Mouse (Mus musculus): ENCODE results near the gene Gm29797. TPM values are rescaled to one million over a fixed set of nuclear protein-coding genes. Genes with fewer than 3 reads are reported as not detected.
A peak's percentile ranks its signal among the peaks of the same experiment; 100 is the strongest.

Gene Gm29797
- polyA plus RNA-seq, 1 experiment from 2014 or later, result 0.21 TPM

DNA sequence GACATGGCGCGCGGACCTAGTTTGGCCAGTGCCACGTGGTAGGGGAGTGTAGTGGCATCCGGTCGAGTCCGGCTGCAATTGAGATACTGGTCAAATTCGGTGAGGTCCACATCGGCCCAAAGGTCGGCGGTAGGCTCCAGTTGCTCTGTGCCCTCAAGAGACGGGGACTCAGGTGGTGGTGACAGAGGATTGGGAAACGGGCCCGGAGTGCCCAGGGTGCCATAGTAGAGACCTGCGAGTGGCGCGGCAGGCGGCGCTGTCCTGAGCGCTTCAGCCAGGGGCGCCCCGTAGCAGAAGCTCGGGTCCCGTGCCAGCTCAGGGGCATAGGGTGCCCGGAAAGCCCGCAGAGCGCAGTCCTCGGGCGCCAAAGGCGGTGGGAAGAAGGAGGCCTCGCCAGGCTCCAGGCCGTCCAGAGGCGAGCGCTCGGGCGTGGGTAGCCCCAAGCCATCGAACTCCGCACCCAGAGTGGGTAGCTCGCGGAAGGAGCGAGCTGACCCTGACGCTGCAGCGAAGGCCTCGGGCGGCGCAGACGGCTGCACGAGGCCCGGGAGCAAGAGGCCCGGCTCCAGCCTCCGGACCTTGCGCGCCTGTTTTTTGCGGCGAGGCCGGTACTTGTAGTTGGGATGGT lies 13.6 kb downstream of the Gm29797 start:
- 2% methylated on average over 56 of the region's 56 CpGs for WGBS
- peaks cover 17% of the 10 kb centered on the region; the same call in 1 of the 2 replicates for H3K4me1 ChIP-seq (replicated peaks; ENCODE audit: control insufficient read depth, insufficient read depth, low read length)
- peak; percentile 41 for ATAC-seq (ENCODE audit: low read depth)
- H3K9ac ChIP-seq (ENCODE audit: low read length), result peak overlapping the region; percentile 74
- peak overlapping the region; percentile 57 for H3K4me3 ChIP-seq (ENCODE audit: low read length)
- H3K27ac ChIP-seq (ENCODE audit: low read length), result peak overlapping the region; percentile 56
- H3K27me3 ChIP-seq (ENCODE audit: control insufficient read depth, insufficient read depth, low read depth, low read length), result peaks cover 46% of the 10 kb centered on the region
- H3K9me3 ChIP-seq (ENCODE audit: control insufficient read depth, low read length), result no peaks in the 10 kb centered on the region
- H3K36me3 ChIP-seq (ENCODE audit: control insufficient read depth, insufficient read depth, low read length), result no peaks in the 10 kb centered on the region
- peak overlapping the region; percentile 72 for H3K4me2 ChIP-seq (ENCODE audit: low read depth, low read length)

- Histone ChIP-seq H3K4me3 (ENCODE audit: low read length) (peak overlapping the region; percentile 57), H3K9ac (ENCODE audit: low read length) (peak overlapping the region; percentile 74), H3K36me3 (ENCODE audit: control insufficient read depth, insufficient read depth, low read length) (no peaks in the 10 kb centered on the region), H3K4me2 (ENCODE audit: low read depth, low read length) (peak overlapping the region; percentile 72), H3K9me3 (ENCODE audit: control insufficient read depth, low read length) (no peaks in the 10 kb centered on the region), H3K27ac (ENCODE audit: low read length) (peak overlapping the region; percentile 56), H3K27me3 (ENCODE audit: control insufficient read depth, insufficient read depth, low read depth, low read length) (peaks cover 46% of the 10 kb centered on the region), H3K4me1 (replicated peaks; ENCODE audit: control insufficient read depth, insufficient read depth, low read length) (peaks cover 21% of the 10 kb centered on the region; the same call in 1 of the 2 replicates)
- WGBS, result 1% methylated on average over 41 of the region's 41 CpGs
- ATAC-seq (ENCODE audit: low read depth), result no peak
These were observed 14.1 kb downstream of the Gm29797 start for GRCm38 (mm10) chr2:181670913-181671311.

DNA sequence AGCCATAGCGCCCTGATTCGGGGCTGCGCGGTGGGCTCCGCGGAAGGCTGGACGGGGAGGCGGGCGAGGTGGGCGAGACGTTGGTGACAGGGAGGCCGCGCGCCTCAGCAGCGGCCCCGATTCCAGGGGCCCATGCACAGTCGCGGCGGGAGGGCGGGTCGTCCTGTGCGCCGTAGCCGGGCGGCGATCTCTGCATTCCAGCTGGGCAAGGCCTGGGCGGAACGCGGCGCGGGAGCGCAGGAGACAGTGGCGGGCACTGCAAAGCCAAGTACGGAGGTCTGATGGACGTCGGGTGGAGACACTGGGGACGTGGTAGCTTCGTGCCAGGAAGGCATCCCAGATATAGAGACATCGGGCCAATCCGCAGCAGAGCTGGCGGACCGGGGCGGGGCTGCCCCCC lies 14.5 kb downstream of the Gm29797 start, which contains the start of gene Sox18:
TSS of gene Sox18 (minus strand) at position 315 of the 400 bp plus-strand sequence.
- H3K4me1 ChIP-seq (replicated peaks; ENCODE audit: control insufficient read depth, insufficient read depth, low read length), result peaks cover 21% of the 10 kb centered on the region; the same call in 1 of the 2 replicates
- whole genome bisulfite sequencing, result under 1% methylated on average over 43 of the region's 43 CpGs
- peaks cover 46% of the 10 kb centered on the region for H3K27me3 ChIP-seq (ENCODE audit: control insufficient read depth, insufficient read depth, low read depth, low read length)
- peak within 1 kb of the TSS; percentile 57 for H3K4me3 ChIP-seq (ENCODE audit: low read length)
- no peaks in the 10 kb centered on the region for H3K36me3 ChIP-seq (ENCODE audit: control insufficient read depth, insufficient read depth, low read length)
- H3K27ac ChIP-seq (ENCODE audit: low read length), result peak within 1 kb of the TSS; percentile 56
- ATAC-seq (ENCODE audit: low read depth), result peak; percentile 64
- H3K4me2 ChIP-seq (ENCODE audit: low read depth, low read length), result peak within 1 kb of the TSS; percentile 72
- H3K9me3 ChIP-seq (ENCODE audit: control insufficient read depth, low read length), result no peaks in the 10 kb centered on the region
- H3K9ac ChIP-seq (ENCODE audit: low read length), result peak within 1 kb of the TSS; percentile 74

GRCm38 (mm10) chr2:181671984-181672383 lies 15.2 kb downstream of the Gm29797 start:
- 31% methylated on average over 7 of the region's 7 CpGs for WGBS
- Histone ChIP-seq H3K4me2 (ENCODE audit: low read depth, low read length) (peak overlapping the region; percentile 72), H3K9ac (ENCODE audit: low read length) (no peak overlapping the region), H3K4me1 (replicated peaks; ENCODE audit: control insufficient read depth, insufficient read depth, low read length) (peaks cover 21% of the 10 kb centered on the region; the same call in 1 of the 2 replicates), H3K9me3 (ENCODE audit: control insufficient read depth, low read length) (no peaks in the 10 kb centered on the region), H3K4me3 (ENCODE audit: low read length) (no peak overlapping the region), H3K27me3 (ENCODE audit: control insufficient read depth, insufficient read depth, low read depth, low read length) (peaks cover 46% of the 10 kb centered on the region), H3K36me3 (ENCODE audit: control insufficient read depth, insufficient read depth, low read length) (no peaks in the 10 kb centered on the region), H3K27ac (ENCODE audit: low read length) (no peak overlapping the region)
- ATAC-seq (ENCODE audit: low read depth), result no peak

- Histone ChIP-seq H3K27me3 (ENCODE audit: control insufficient read depth, insufficient read depth, low read depth, low read length) (peaks cover 44% of the 10 kb centered on the region), H3K4me3 (ENCODE audit: low read length) (no peak overlapping the region), H3K9me3 (ENCODE audit: control insufficient read depth, low read length) (no peaks in the 10 kb centered on the region), H3K4me1 (replicated peaks; ENCODE audit: control insufficient read depth, insufficient read depth, low read length) (peaks cover 21% of the 10 kb centered on the region; the same call in 1 of the 2 replicates), H3K4me2 (ENCODE audit: low read depth, low read length) (no peak overlapping the region), H3K36me3 (ENCODE audit: control insufficient read depth, insufficient read depth, low read length) (no peaks in the 10 kb centered on the region), H3K27ac (ENCODE audit: low read length) (peak overlapping the region; percentile 54; the same call in 1 of the 2 replicates), H3K9ac (ENCODE audit: low read length) (no peak overlapping the region)
- ATAC-seq (ENCODE audit: low read depth), result no peak
- WGBS, result 39% methylated on average over 1 of the region's 1 CpGs
These were observed 16.7 kb downstream of the Gm29797 start for GRCm38 (mm10) chr2:181673501-181673900.

DNA sequence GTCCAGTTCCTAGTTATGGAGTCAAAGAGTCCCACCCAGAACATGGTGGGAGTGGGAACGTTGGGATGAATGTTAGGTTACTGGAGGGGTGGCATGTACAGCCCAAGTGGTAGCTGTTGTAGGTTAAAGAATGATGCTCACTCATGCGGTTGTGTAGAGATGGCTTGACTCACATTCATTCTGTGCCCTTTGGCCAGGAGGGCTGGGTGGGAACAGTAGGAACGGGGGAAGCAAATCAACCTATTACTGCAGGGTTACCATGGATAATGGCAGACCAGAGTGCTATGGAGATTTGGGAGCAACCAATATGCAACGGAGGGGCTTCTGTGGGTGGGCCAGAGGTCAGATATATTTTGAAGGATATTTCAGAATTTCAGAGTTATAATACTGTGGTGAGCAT lies 18.1 kb downstream of the Gm29797 start:
- WGBS, result 75% methylated on average over 4 of the region's 4 CpGs
- no peak for ATAC-seq (ENCODE audit: low read depth)
- peak overlapping the region; percentile 49; the same call in 1 of the 2 replicates for H3K9ac ChIP-seq (ENCODE audit: low read length)
- H3K36me3 ChIP-seq (ENCODE audit: control insufficient read depth, insufficient read depth, low read length), result no peaks in the 10 kb centered on the region
- H3K27me3 ChIP-seq (ENCODE audit: control insufficient read depth, insufficient read depth, low read depth, low read length), result peaks cover 32% of the 10 kb centered on the region
- no peak overlapping the region for H3K4me3 ChIP-seq (ENCODE audit: low read length)
- H3K27ac ChIP-seq (ENCODE audit: low read length), result peak overlapping the region; percentile 44
- H3K9me3 ChIP-seq (ENCODE audit: control insufficient read depth, low read length), result no peaks in the 10 kb centered on the region
- peaks cover 26% of the 10 kb centered on the region; the same call in 1 of the 2 replicates for H3K4me1 ChIP-seq (replicated peaks; ENCODE audit: control insufficient read depth, insufficient read depth, low read length)
- no peak overlapping the region; the same call in 1 of the 2 replicates for H3K4me2 ChIP-seq (ENCODE audit: low read depth, low read length)

- H3K4me2 ChIP-seq (ENCODE audit: low read depth, low read length), result peak overlapping the region; percentile 59
- H3K27ac ChIP-seq (ENCODE audit: low read length), result peak overlapping the region; percentile 82
- peak; percentile 55 for ATAC-seq (ENCODE audit: low read depth)
- H3K9me3 ChIP-seq (ENCODE audit: control insufficient read depth, low read length), result no peaks in the 10 kb centered on the region
- peak overlapping the region; percentile 49 for H3K9ac ChIP-seq (ENCODE audit: low read length)
- H3K27me3 ChIP-seq (ENCODE audit: control insufficient read depth, insufficient read depth, low read depth, low read length), result peaks cover 26% of the 10 kb centered on the region
- peak overlapping the region; percentile 28 for H3K4me3 ChIP-seq (ENCODE audit: low read length)
- peaks cover 25% of the 10 kb centered on the region; the same call in 1 of the 2 replicates for H3K4me1 ChIP-seq (replicated peaks; ENCODE audit: control insufficient read depth, insufficient read depth, low read length)
- 3% methylated on average over 14 of the region's 14 CpGs for WGBS
- no peaks in the 10 kb centered on the region for H3K36me3 ChIP-seq (ENCODE audit: control insufficient read depth, insufficient read depth, low read length)
These were observed 18.6 kb downstream of the Gm29797 start for GRCm38 (mm10) chr2:181675454-181675853.

- peaks cover 28% of the 10 kb centered on the region for H3K4me1 ChIP-seq (replicated peaks; ENCODE audit: control insufficient read depth, insufficient read depth, low read length)
- no peak overlapping the region for H3K9ac ChIP-seq (ENCODE audit: low read length)
- peaks cover 17% of the 10 kb centered on the region for H3K27me3 ChIP-seq (ENCODE audit: control insufficient read depth, insufficient read depth, low read depth, low read length)
- H3K4me2 ChIP-seq (ENCODE audit: low read depth, low read length), result no peak overlapping the region
- peak overlapping the region; percentile 82 for H3K27ac ChIP-seq (ENCODE audit: low read length)
- no peaks in the 10 kb centered on the region for H3K36me3 ChIP-seq (ENCODE audit: control insufficient read depth, insufficient read depth, low read length)
- ATAC-seq (ENCODE audit: low read depth), result no peak
- H3K4me3 ChIP-seq (ENCODE audit: low read length), result no peak overlapping the region
- H3K9me3 ChIP-seq (ENCODE audit: control insufficient read depth, low read length), result no peaks in the 10 kb centered on the region
- WGBS, result 63% methylated on average over 2 of the region's 2 CpGs
These were observed 19.6 kb downstream of the Gm29797 start for GRCm38 (mm10) chr2:181676424-181676823.

DNA sequence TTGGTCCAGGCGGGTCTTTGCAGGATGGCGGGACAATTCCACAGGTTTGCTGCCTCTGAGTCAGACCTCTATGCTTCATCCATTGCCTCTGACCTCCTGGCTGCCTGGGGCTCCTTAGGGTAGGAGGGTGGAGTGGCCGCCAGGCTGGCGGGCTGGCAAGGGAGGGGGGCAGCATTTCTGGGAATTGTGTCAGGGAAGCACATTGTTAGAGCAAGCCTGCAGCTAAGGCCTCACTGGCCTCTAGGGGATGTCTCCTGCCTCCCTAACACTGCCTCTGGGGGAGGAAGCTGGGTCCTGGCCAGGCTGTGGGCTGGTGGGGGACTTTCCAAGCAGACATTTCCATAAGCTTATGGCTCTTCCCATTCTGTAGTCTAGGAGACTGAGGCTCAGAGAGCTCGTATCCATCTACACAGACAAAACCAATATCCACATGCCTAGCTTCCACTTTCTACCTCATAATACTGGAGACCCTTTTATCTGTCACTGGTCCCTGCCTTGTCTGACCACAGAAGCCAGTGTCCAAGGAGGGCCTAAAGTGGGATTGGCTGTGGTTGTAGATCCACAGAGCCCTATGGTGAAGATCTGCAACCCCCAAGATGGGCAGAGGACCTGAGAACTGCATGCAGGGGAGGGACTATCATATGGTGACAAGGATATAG lies 20.4 kb downstream of the Gm29797 start:
- Histone ChIP-seq H3K9ac (ENCODE audit: low read length) (no peak overlapping the region; the same call in 1 of the 2 replicates), H3K27ac (ENCODE audit: low read length) (peak overlapping the region; percentile 82), H3K27me3 (ENCODE audit: control insufficient read depth, insufficient read depth, low read depth, low read length) (peaks cover 9% of the 10 kb centered on the region), H3K36me3 (ENCODE audit: control insufficient read depth, insufficient read depth, low read length) (no peaks in the 10 kb centered on the region), H3K9me3 (ENCODE audit: control insufficient read depth, low read length) (no peaks in the 10 kb centered on the region), H3K4me2 (ENCODE audit: low read depth, low read length) (no peak overlapping the region), H3K4me1 (replicated peaks; ENCODE audit: control insufficient read depth, insufficient read depth, low read length) (peaks cover 28% of the 10 kb centered on the region), H3K4me3 (ENCODE audit: low read length) (no peak overlapping the region)
- WGBS, result 62% methylated on average over 5 of the region's 5 CpGs
- ATAC-seq (ENCODE audit: low read depth), result peak; percentile 24; the same call in 1 of the 2 replicates

All from lung, embryonic 16.5 days (tissue).